Mouse (Mus musculus): ENCODE measurements around the gene Ggta1.

DNA sequence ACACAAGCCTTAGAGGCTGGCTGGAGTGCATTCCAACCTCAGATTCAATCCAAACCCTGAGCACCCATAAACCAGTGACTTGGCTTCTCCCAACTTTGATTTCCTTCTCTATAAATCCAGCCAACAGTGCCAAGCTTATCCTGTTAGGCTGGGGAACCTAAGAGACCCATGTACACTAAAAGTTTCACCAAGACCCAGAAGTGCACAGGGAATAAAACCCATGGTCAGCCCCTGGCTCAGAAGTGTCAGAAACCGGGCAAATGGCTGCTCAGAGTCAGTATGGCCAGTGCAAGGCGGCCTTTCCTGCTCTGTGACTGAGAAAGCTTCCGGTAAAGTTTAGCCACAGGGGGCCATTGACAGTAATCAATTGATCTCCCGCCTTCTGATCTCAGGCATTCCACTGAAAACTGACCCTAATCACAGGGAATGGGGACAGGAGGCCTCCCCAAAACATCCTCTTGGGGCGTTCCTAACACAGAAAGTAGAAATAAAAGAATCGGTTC lies 2.6 kb downstream of the Ggta1 start:
- TF ChIP-seq CTCF (IDR thresholded peaks at IDR 0.05; ENCODE audit: borderline replicate concordance, extremely low read depth, insufficient read depth, insufficient read length) (no peak), POLR2A (IDR thresholded peaks at IDR 0.05; ENCODE audit: borderline replicate concordance, extremely low read depth, insufficient read depth, insufficient read length, poor library complexity, severe bottlenecking) (no peak)

All from brain, embryonic 14.5 days (tissue).